Mouse (Mus musculus): Measurements from ENCODE around the gene Lhx4.

DNA sequence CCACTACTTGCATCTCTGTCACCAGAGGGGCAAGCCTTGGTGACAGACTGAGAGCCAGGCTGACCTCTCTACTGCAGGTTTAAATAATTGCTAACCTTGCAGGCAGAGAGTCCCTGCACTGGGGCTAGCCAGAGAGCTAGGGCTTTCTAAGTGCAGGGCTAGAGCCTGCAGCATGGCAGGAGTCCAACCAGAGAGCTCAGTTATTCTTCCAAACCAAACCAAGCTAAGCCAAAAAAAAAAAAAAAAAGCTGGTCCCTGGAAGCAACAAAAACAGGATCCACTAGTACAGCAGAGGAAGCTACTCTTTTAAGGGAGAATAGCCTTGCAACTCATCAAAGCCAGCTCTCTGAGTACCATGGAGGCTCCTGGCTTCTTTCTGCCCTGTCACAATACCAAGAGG lies 50.6 kb downstream of the Lhx4 start:
- no peak for TF ChIP-seq CTCF (IDR thresholded peaks at IDR 0.05; ENCODE audit: insufficient read depth, low read depth, low read length)
- TF ChIP-seq POLR2A (IDR thresholded peaks at IDR 0.05; ENCODE audit: insufficient read depth, low read depth, low read length): no peak

Measured in olfactory bulb, adult 2 months (tissue).